Mouse (Mus musculus) ovary, adult 18-20 months (tissue): ENCODE results near the gene Commd6.
"Not testable (repeated sequence)": the region's sequence is repeated elsewhere in the genome, so short reads cannot be mapped to it uniquely, and the experiment has no call there.

Experiments
- DNase-seq: peaks from one replicate; pipeline ENCODE4 v3.0.0; 2022; ENCODE audit warnings: low spot score, mixed read lengths

The Commd6 gene

GRCm38 (mm10) chr14:101608519-101609368, 31.7 kb downstream of the Commd6 start, which contains the start of gene Tbc1d4:
Gene Tbc1d4 (minus strand): TSS chr14:101609191.
- peak; percentile 88 for DNase-seq

- peak; percentile 5 for DNase-seq
Measured at GRCm38 (mm10) chr14:101607631-101608518, 32.6 kb downstream of the Commd6 start.

GRCm38 (mm10) chr14:101605843-101606242, 34.6 kb downstream of the Commd6 start:
- no peak for DNase-seq

GRCm38 (mm10) chr14:101602851-101603250, 37.6 kb downstream of the Commd6 start:
- DNase-seq = no peak

- DNase-seq = no peak
Measured at GRCm38 (mm10) chr14:101597096-101597715, 43.3 kb downstream of the Commd6 start.

- DNase-seq = no peak
Measured at GRCm38 (mm10) chr14:101596691-101597090, 43.8 kb downstream of the Commd6 start.

GRCm38 (mm10) chr14:101595301-101596080, 45.0 kb downstream of the Commd6 start:
- DNase-seq = no peak

- no peak for DNase-seq
Measured at GRCm38 (mm10) chr14:101594001-101594400, 46.5 kb downstream of the Commd6 start.

- no peak for DNase-seq
Measured at GRCm38 (mm10) chr14:101593340-101593739, 47.1 kb downstream of the Commd6 start.

GRCm38 (mm10) chr14:101591101-101591500, 49.4 kb downstream of the Commd6 start:
- no peak for DNase-seq

GRCm38 (mm10) chr14:101588209-101588991, 52.1 kb downstream of the Commd6 start:
- not testable (repeated sequence) for DNase-seq

- DNase-seq = not testable (repeated sequence)
Measured at GRCm38 (mm10) chr14:101587366-101588040, 53.0 kb downstream of the Commd6 start.

GRCm38 (mm10) chr14:101586096-101586495, 54.4 kb downstream of the Commd6 start:
- no peak for DNase-seq
